Mouse (Mus musculus) embryonic stem cell, embryonic (primary cell): ENCODE measurements around the gene Gm38431.

Experiments
- CTCF ChIA-PET, 4 experiments: fragments of 300-600 bp in 2 of 4; fragments of 350-600 bp in 2 of 4; sonication (Branson Sonifier 250); formaldehyde crosslinking; loops; one replicate each; lab custom pipeline; 2022; ENCODE audit warnings: inconsistent platforms in 2 of 4; lab: Charles Lee
- POLR2A ChIA-PET, 4 experiments: fragments of 300-600 bp in 2 of 4; fragments of 350-600 bp in 2 of 4; sonication (Branson Sonifier 250); formaldehyde crosslinking; loops; one replicate each; lab custom pipeline; 2022; ENCODE audit warnings: antibody characterized with exemption in 4 of 4, inconsistent platforms in 1 of 4; lab: Charles Lee

Gm38431 gene

GRCm38 (mm10) chr9:21091707-21092320 is at the start of gene Gm38431, which contains the start of gene Raver1:
TSS of gene Gm38431 (minus strand) at chr9:21091997.
TSS of gene Raver1 (minus strand) at chr9:21092008.
- ChIA-PET POLR2A (interaction anchor here (0.6 to 14.3 kb wide), 223 partner anchors 8 to 1074 kb away, joined by 3 to 353 read pairs (median 5); partner anchors contain the start of genes Eif3g (in 3 of the 4), Fdx1l (in 3 of the 4), Icam4 (in 3 of the 4) and Icam5 (in 3 of the 4)), CTCF (interaction anchor here in 2 of 4 experiments (0.7 to 1.8 kb wide), 7 partner anchors 8 to 310 kb away, joined by 3 to 7 read pairs (median 5); partner anchors contain the start of gene Eif3g (in 1 of the 2))

- ChIA-PET CTCF (interaction anchor here in 3 of 4 experiments (0.6 to 0.8 kb wide), 4 partner anchors 12 to 127 kb away, joined by 3 to 4 read pairs (median 3); partner anchors contain the start of gene Atg4d (in 1 of the 3)), POLR2A (interaction anchor here in 3 of 4 experiments (0.6 to 9.8 kb wide), 14 partner anchors 8 to 247 kb away, joined by 3 to 52 read pairs (median 5); partner anchors contain the start of genes Gm38431 (in 2 of the 3), Raver1 (in 2 of the 3), Eif3g (in 1 of the 3) and Fdx1l (in 1 of the 3))
Observed at GRCm38 (mm10) chr9:21138386-21138785, 46.6 kb upstream of the Gm38431 start.

GRCm38 (mm10) chr9:21137229-21137628 is 45.4 kb upstream of the Gm38431 start:
- ChIA-PET CTCF (interaction anchor here (0.5 to 2.1 kb wide), 59 partner anchors 9 to 1422 kb away, joined by 3 to 16 read pairs (median 4); partner anchors contain the start of genes Eif3g (in 2 of the 4), Gm38431 (in 1 of the 4), Icam1 (in 1 of the 4) and Raver1 (in 1 of the 4)), POLR2A (interaction anchor here (0.6 to 9.8 kb wide), 42 partner anchors 9 to 279 kb away, joined by 3 to 52 read pairs (median 4); partner anchors contain the start of genes Eif3g (in 2 of the 4), Fdx1l (in 2 of the 4), Gm38431 (in 2 of the 4) and Raver1 (in 2 of the 4))

- ChIA-PET POLR2A (interaction anchor here (0.6 to 9.8 kb wide), 39 partner anchors 10 to 396 kb away, joined by 3 to 52 read pairs (median 4); partner anchors contain the start of genes Fdx1l (in 2 of the 4), Gm38431 (in 2 of the 4), Icam1 (in 2 of the 4) and Raver1 (in 2 of the 4)), CTCF (interaction anchor here (0.6 to 2.1 kb wide), 43 partner anchors 9 to 1423 kb away, joined by 3 to 16 read pairs (median 5); partner anchors contain the start of genes Eif3g (in 2 of the 4), Gm38431 (in 1 of the 4), Icam1 (in 1 of the 4) and Raver1 (in 1 of the 4))
Observed at GRCm38 (mm10) chr9:21136401-21136800, 44.6 kb upstream of the Gm38431 start.

- POLR2A ChIA-PET: interaction anchor here in 3 of 4 experiments (0.7 to 9.8 kb wide), 21 partner anchors 10 to 396 kb away, joined by 3 to 52 read pairs (median 4); partner anchors contain the start of genes Gm38431 (in 2 of the 3), Icam1 (in 2 of the 3), Raver1 (in 2 of the 3) and Eif3g (in 1 of the 3)
- CTCF ChIA-PET: interaction anchor here in 3 of 4 experiments (0.6 to 2.1 kb wide), 12 partner anchors 12 to 296 kb away, joined by 3 to 9 read pairs (median 6); partner anchors contain the start of gene Eif3g (in 2 of the 3)
Observed at GRCm38 (mm10) chr9:21135941-21136381, 44.2 kb upstream of the Gm38431 start.

- CTCF ChIA-PET: interaction anchor here in 1 of 4 experiments (0.5 kb wide), 1 partner anchor 122 kb away, joined by 7 read pairs; no protein-coding TSS in a partner anchor
- POLR2A ChIA-PET: interaction anchor here in 2 of 4 experiments (0.8 to 9.8 kb wide), 12 partner anchors 11 to 237 kb away, joined by 3 to 52 read pairs (median 4); partner anchors contain the start of genes Gm38431 (in 2 of the 2), Icam1 (in 2 of the 2), Raver1 (in 2 of the 2) and Eif3g (in 1 of the 2)
Observed at GRCm38 (mm10) chr9:21135329-21135890, 43.6 kb upstream of the Gm38431 start.

GRCm38 (mm10) chr9:21134595-21135328 is 43.0 kb upstream of the Gm38431 start:
- POLR2A ChIA-PET: interaction anchor here in 3 of 4 experiments (0.8 to 9.8 kb wide), 14 partner anchors 10 to 256 kb away, joined by 3 to 52 read pairs (median 3); partner anchors contain the start of genes Gm38431 (in 2 of the 3), Raver1 (in 2 of the 3), Eif3g (in 1 of the 3) and Fdx1l (in 1 of the 3)
- CTCF ChIA-PET: interaction anchor here in 3 of 4 experiments (0.5 to 1.1 kb wide), 5 partner anchors 34 to 191 kb away, joined by 3 to 10 read pairs (median 4); partner anchors contain the start of gene Zglp1 (in 1 of the 3)

- POLR2A ChIA-PET: interaction anchor here in 3 of 4 experiments (0.6 to 9.8 kb wide), 14 partner anchors 9 to 235 kb away, joined by 3 to 52 read pairs (median 5); partner anchors contain the start of genes Gm38431 (in 2 of the 3), Raver1 (in 2 of the 3), Eif3g (in 1 of the 3) and Icam1 (in 1 of the 3)
Observed at GRCm38 (mm10) chr9:21133064-21133707, 41.4 kb upstream of the Gm38431 start.

GRCm38 (mm10) chr9:21132102-21132775 is 40.4 kb upstream of the Gm38431 start:
- ChIA-PET POLR2A (interaction anchor here in 3 of 4 experiments (0.5 to 9.8 kb wide), 25 partner anchors 8 to 277 kb away, joined by 3 to 52 read pairs (median 5); partner anchors contain the start of genes Gm38431 (in 2 of the 3), Raver1 (in 2 of the 3), Fdx1l (in 1 of the 3) and Icam1 (in 1 of the 3)), CTCF (interaction anchor here in 2 of 4 experiments (0.5 to 1.2 kb wide), 6 partner anchors 12 to 375 kb away, joined by 3 to 4 read pairs (median 3); no protein-coding TSS in a partner anchor)

More at GRCm38 (mm10) chr9:21133064-21133707, 41.4 kb upstream of the Gm38431 start:
- CTCF ChIA-PET: interaction anchor here in 2 of 4 experiments (0.9 to 1.2 kb wide), 5 partner anchors 11 to 376 kb away, joined by 3 to 4 read pairs (median 3); no protein-coding TSS in a partner anchor

- ChIA-PET POLR2A (interaction anchor here in 3 of 4 experiments (0.5 to 2.6 kb wide), 41 partner anchors 10 to 278 kb away, joined by 3 to 26 read pairs (median 3); partner anchors contain the start of genes Gm38431 (in 3 of the 3), Raver1 (in 3 of the 3), Fdx1l (in 2 of the 3) and Eif3g (in 1 of the 3)), CTCF (interaction anchor here (0.5 to 1.4 kb wide), 16 partner anchors 9 to 391 kb away, joined by 3 to 7 read pairs (median 3); partner anchors contain the start of genes Cdkn2d (in 1 of the 4) and Eif3g (in 1 of the 4))
Observed at GRCm38 (mm10) chr9:21131059-21131956, 39.5 kb upstream of the Gm38431 start, which contains the start of gene Tyk2. TSS of gene Tyk2 (minus strand) at chr9:21131243.

GRCm38 (mm10) chr9:21126259-21126627 is 34.4 kb upstream of the Gm38431 start:
- ChIA-PET CTCF (interaction anchor here in 3 of 4 experiments (0.7 to 1.2 kb wide), 4 partner anchors 10 to 65 kb away, joined by 3 read pairs; no protein-coding TSS in a partner anchor), POLR2A (interaction anchor here in 2 of 4 experiments (0.5 to 3.5 kb wide), 8 partner anchors 8 to 102 kb away, joined by 3 to 16 read pairs (median 4); partner anchors contain the start of genes Gm38431 (in 2 of the 2) and Raver1 (in 2 of the 2))

GRCm38 (mm10) chr9:21125502-21126258 is 33.9 kb upstream of the Gm38431 start:
- ChIA-PET POLR2A (interaction anchor here in 3 of 4 experiments (0.6 to 3.5 kb wide), 13 partner anchors 8 to 132 kb away, joined by 3 to 16 read pairs (median 5); partner anchors contain the start of genes Gm38431 (in 2 of the 3) and Raver1 (in 2 of the 3)), CTCF (interaction anchor here in 3 of 4 experiments (0.7 to 1.2 kb wide), 4 partner anchors 11 to 66 kb away, joined by 3 read pairs; no protein-coding TSS in a partner anchor)

- POLR2A ChIA-PET: interaction anchor here in 3 of 4 experiments (0.6 to 3.5 kb wide), 14 partner anchors 9 to 180 kb away, joined by 3 to 17 read pairs (median 6); partner anchors contain the start of genes Gm38431 (in 2 of the 3) and Raver1 (in 2 of the 3)
Observed at GRCm38 (mm10) chr9:21124837-21125236, 33.0 kb upstream of the Gm38431 start.

More at GRCm38 (mm10) chr9:21124837-21125236, 33.0 kb upstream of the Gm38431 start:
- CTCF ChIA-PET: no interaction called here
